Mouse (Mus musculus) embryo, embryonic 10.5 days (tissue): ENCODE data around the gene Spta1.
A peak's percentile ranks its signal among the peaks of the same experiment; 100 is the strongest.

ENCODE experiments used
- DNase-seq: peaks from one replicate; pipeline ENCODE4 v3.0.0-alpha.2; 2015; ENCODE audit warnings: low spot score

The Spta1 gene

GRCm38 (mm10) chr1:174172605-174173004, at the start of gene Spta1:
TSS of gene Spta1 (plus strand) at chr1:174172776.
- peak; percentile 46 for DNase-seq

GRCm38 (mm10) chr1:174131217-174131616, 41.4 kb upstream of the Spta1 start, which contains the start of gene Olfr424:
TSS of gene Olfr424 (plus strand) at chr1:174131517.
- no peak for DNase-seq

GRCm38 (mm10) chr1:174131999-174132398, 40.6 kb upstream of the Spta1 start:
- DNase-seq, result no peak

- no peak for DNase-seq
These were observed 31.2 kb upstream of the Spta1 start for GRCm38 (mm10) chr1:174141384-174141783.

- no peak for DNase-seq
These were observed 25.9 kb upstream of the Spta1 start for GRCm38 (mm10) chr1:174146696-174147095.

GRCm38 (mm10) chr1:174149289-174149688, 23.3 kb upstream of the Spta1 start:
- DNase-seq, result no peak

- DNase-seq, result no peak
These were observed 17.2 kb upstream of the Spta1 start, which contains the start of gene Olfr420 for GRCm38 (mm10) chr1:174155333-174155732. TSS of gene Olfr420 (plus strand) at chr1:174155633.

- no peak for DNase-seq
These were observed 15.0 kb upstream of the Spta1 start for GRCm38 (mm10) chr1:174157622-174158021.

- no peak for DNase-seq
These were observed 14.1 kb upstream of the Spta1 start for GRCm38 (mm10) chr1:174158512-174158911.

GRCm38 (mm10) chr1:174159095-174159494, 13.5 kb upstream of the Spta1 start:
- no peak for DNase-seq

- no peak for DNase-seq
These were observed 3.6 kb upstream of the Spta1 start for GRCm38 (mm10) chr1:174169024-174169423.

- DNase-seq, result no peak
These were observed 1.7 kb upstream of the Spta1 start for GRCm38 (mm10) chr1:174170706-174171501.

GRCm38 (mm10) chr1:174171537-174171936, 1.0 kb upstream of the Spta1 start:
- DNase-seq, result peak; percentile 14

GRCm38 (mm10) chr1:174204699-174205098, 32.1 kb downstream of the Spta1 start:
- no peak for DNase-seq

GRCm38 (mm10) chr1:174212286-174212685, 39.7 kb downstream of the Spta1 start:
- no peak for DNase-seq

- DNase-seq, result no peak
These were observed 42.9 kb downstream of the Spta1 start for GRCm38 (mm10) chr1:174215270-174216038.

- no peak for DNase-seq
These were observed 44.1 kb downstream of the Spta1 start for GRCm38 (mm10) chr1:174216528-174217204.

GRCm38 (mm10) chr1:174239916-174240315, 67.3 kb downstream of the Spta1 start:
- no peak for DNase-seq

GRCm38 (mm10) chr1:174244621-174245020, 72.0 kb downstream of the Spta1 start:
- DNase-seq, result no peak

- no peak for DNase-seq
These were observed 73.5 kb downstream of the Spta1 start for GRCm38 (mm10) chr1:174246080-174246479.

GRCm38 (mm10) chr1:174247170-174247569, 74.6 kb downstream of the Spta1 start:
- DNase-seq, result no peak

GRCm38 (mm10) chr1:174250376-174250775, 77.8 kb downstream of the Spta1 start:
- no peak for DNase-seq
